Mouse (Mus musculus): ENCODE data around the gene Ebf4.

Gene Ebf4

DNA sequence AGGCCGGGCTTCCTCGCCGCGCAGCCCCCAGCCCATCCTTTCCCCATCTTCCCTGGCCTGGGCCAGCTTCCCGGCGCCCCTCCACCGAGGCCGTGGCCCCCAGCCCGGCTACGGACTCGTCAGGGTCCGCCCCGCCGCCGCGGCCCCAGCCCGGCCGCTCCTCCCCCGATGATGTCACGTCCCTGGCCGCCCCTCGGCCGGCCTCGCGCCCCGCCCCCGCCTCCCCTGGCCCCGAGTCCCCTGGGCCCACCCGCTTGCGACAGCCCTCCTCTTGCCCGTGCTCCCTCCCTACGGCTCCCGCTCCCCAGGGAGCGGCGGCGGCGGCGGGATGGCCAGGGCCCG lies at the start of gene Ebf4:
Gene Ebf4, plus strand, starts transcription at position 234 of the 342 bp plus-strand sequence.
- DNase-seq: no peak

DNA sequence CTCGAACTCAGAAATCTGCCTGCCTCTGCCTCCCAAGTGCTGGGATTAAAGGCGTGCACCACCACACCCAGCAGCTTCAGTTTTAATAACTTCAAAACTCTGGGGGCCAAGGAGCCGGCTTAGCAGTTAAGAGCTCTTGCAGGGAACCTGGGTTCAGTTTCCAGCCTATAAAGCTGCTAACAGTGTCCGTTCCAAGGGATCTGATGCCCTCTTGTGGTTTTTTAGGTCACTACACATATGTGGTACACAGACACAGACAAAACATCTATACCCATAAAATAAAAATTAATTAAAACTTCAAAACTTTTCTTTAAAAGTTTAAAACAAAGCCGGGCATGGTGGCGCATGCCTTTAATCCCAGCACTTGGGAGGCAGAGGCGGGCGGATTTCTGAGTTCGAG lies 48.1 kb upstream of the Ebf4 start:
- DNase-seq: peak; percentile 5 to 20

DNA sequence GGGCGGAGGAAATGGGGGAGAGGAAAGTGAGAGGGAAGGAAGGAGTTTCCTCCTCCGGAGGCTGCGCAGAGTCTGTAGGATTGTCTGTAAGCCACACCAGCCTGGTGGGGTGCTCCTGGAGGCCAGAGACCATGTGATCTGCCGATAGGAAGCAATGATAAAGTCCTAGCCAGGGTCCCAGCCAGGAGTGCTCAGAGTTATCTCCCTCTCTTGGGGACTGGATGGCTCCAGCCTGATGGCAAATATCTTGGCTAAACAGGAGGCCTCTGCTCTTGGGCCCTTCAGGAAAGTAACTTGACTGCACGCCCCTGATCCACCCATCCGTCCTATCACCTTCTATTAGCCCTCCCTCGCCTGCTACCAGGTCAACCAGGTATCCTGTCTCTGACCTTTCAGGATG lies 46.7 kb upstream of the Ebf4 start:
- DNase-seq: no peak

DNA sequence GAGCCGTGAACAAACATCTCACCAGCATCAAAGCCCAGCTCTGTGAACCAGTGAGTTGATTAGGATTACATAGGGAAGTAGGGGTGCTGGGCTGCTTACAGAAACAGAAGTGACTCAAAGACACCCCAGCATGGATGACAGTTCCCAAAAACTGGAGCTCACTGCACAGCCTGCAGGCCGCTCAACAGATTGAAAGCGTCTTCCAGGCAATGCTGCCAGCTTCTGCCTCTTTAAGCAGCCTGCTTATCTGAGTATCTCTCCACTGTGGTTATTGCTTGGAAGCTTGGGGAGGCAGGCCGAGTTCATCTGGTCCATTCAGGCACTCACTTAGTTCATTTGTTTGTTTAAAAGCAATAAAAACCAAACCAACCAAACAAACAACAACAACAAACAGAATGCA lies 38.2 kb upstream of the Ebf4 start:
- no peak for DNase-seq

GRCm38 (mm10) chr2:130260822-130261221 lies 34.1 kb upstream of the Ebf4 start:
- no peak for DNase-seq

DNA sequence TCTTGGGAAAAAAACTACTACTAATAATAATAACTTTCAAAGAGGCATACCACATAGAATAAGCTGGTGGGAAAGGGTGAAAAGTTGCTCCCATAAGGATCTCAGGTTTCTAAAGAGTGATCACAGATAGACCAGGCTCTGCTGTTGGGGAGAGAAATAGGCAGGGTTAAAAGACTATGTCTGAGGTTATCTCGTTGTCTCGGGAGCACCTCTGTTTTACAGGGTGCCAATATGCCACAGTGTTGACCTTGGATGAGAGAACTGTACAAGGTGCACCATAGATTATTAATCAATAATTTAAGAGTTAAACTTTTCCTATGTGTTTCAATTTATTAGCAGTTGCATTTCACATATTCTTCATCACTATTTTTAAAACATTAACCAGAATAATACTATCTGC lies 33.1 kb upstream of the Ebf4 start:
- DNase-seq: no peak

GRCm38 (mm10) chr2:130262398-130262797 lies 32.6 kb upstream of the Ebf4 start:
- no peak for DNase-seq

- DNase-seq: no peak
Observed at GRCm38 (mm10) chr2:130265520-130265919, 29.4 kb upstream of the Ebf4 start.

- DNase-seq: no peak
Observed at GRCm38 (mm10) chr2:130268074-130268473, 26.9 kb upstream of the Ebf4 start.

- peak in 1 of 2 experiments; percentile 28 for DNase-seq
Observed at GRCm38 (mm10) chr2:130273732-130274131, 21.2 kb upstream of the Ebf4 start.

- DNase-seq: peak; percentile 98 to 99
Observed at GRCm38 (mm10) chr2:130274149-130274861, 20.7 kb upstream of the Ebf4 start, which contains the start of gene Nop56. TSS of gene Nop56 (plus strand) at chr2:130274430.

DNA sequence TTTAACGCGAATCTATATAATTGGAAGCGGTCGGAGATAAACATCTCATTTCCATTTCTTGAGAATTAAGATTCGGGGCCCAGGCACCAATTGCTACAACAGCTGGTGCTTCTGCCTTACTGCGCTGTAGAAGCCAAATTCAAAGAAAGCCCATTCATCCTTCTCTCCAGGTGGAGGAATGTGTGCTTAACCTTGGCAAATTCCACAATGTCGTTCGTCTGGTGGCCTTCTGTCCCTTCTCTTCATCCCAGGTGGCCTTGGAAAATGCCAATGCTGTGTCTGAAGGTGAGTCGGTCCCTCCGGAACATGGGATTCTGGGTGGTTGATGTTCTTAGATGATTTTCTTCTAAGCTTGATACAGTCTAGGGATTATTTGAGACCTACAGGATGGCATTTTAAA lies 20.1 kb upstream of the Ebf4 start:
- DNase-seq: no peak

DNA sequence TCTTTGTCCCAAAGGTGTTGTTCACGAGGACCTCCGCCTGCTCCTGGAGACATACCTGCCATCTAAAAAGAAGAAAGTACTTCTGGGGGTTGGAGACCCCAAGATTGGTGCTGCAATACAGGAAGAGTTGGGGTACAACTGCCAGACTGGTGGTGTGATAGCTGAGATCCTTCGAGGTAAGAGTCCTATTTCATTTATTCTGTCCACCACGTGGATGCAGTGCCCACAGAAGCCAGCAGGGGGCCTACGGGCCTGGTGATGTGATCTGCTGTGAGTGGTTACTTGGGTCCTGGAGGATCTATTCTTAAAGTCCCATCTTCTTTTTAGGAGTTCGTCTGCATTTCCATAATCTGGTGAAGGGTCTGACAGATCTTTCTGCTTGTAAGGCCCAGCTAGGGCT lies 19.3 kb upstream of the Ebf4 start:
- peak; percentile 28 to 64 for DNase-seq

- DNase-seq: no peak
Observed at GRCm38 (mm10) chr2:130279600-130280091, 15.3 kb upstream of the Ebf4 start.

DNA sequence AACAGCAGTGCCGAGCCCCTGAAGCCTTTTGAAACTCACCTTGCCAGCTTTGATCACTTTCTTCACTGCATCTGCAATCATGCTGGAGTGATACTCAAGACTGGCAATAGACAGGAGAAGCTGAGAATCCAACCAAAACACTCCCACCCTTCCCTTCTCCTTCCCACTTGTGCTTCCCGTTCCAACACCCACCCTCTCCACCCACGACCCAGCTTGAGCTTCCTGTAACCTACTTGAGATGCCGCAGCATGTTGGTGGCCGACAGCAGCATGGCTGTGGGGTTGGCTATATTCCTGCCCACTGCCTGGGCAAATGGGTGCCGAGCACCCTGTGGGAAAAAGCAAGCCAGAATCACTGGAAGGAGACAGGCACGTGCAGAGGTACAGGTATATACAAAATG lies 14.7 kb upstream of the Ebf4 start:
- DNase-seq: no peak

DNA sequence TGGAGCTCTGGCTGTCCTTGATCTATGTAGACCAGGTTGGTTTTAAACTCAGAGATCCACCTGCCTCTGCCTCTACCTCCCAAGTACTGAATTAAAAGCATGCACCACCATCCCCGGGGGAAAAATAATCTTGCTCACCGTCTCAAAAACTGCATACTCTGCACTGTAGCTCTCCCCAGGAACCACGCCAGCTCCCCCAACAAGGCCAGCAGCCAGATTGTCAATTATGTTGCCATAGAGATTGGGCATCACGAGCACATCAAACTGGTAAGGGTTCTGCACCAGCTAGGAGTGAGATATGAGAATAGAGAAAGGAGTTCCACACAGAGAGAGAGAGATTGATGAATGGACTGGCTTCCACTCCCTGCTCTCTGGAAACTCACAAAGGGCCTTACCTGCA lies 14.2 kb upstream of the Ebf4 start:
- DNase-seq: no peak

- DNase-seq: peak; percentile 78 to 89
Observed at GRCm38 (mm10) chr2:130283854-130284654, 10.9 kb upstream of the Ebf4 start, which contains the start of gene Idh3b. TSS of gene Idh3b (minus strand) at chr2:130284547.

DNA sequence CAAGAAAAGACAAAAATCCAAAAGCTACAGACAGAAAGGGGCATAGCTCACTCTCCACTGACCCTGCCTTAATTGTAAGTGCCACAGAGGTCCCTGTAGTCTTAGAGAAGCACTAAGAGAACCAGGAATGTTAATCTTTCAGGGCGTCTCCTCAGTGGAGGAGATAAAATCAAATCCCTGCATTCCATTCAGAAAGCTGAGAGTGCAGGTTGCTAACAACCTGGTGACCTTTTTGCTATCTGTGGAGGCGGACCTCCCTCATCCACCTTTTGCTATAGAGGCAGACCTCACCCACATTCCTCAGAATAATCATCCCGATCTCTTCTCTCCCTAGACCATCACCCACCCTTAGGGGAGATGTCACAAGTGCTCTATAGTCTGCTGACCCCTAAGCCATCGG lies 5.9 kb upstream of the Ebf4 start:
- no peak for DNase-seq

GRCm38 (mm10) chr2:130291434-130291833 lies 3.5 kb upstream of the Ebf4 start:
- DNase-seq: peak; percentile 67 to 81

DNA sequence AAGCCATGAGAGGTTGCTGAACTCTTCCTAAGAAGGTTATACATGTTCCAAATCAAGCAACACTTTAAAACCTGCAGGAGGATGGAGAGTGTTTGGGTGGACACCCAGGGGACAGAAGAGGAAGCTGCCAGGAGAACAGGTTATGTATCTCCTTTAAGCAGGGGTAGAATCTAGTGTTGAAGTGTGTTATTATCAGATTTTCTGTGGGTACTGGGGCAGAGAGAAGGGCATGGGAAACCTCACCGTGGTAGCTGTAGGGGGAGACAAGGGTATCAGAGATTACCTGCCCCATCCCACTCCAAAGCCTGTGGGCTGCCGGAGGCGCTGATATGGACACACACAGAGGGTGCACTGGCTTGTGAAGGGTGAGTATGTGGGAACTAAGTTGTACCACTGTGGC lies 2.0 kb upstream of the Ebf4 start:
- DNase-seq: no peak

DNA sequence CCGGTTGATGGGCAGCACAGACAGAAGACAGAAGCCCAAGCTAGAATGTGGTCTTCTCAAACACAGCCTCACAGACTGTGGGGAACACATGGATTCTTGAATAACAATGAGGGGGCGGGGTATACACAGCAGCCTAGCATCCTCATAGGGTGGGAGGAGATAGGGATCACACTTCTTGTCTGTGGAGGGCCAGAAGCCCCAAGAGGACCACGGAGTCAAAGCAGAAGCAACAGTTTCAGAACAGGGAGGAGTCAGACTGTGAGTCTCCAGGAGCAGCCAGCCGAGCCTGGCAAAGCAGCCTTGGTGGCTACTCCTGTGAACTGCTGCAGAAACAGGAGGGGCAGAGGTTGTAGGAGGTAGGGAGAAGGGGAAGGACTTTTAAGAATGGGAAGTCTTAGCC lies 1.5 kb upstream of the Ebf4 start:
- no peak for DNase-seq

- no peak for DNase-seq
Observed at GRCm38 (mm10) chr2:130294218-130294935, 592 bp upstream of the Ebf4 start.

GRCm38 (mm10) chr2:130295331-130296133 lies 563 bp downstream of the Ebf4 start:
- DNase-seq: no peak

All from kidney, adult 8-10 months (tissue).